Mouse (Mus musculus) left cerebral cortex, postnatal 4 days (tissue): ENCODE results near the gene Zfhx3. TPM values are rescaled to one million over a fixed set of nuclear protein-coding genes. Genes with fewer than 3 reads are reported as not detected.

Source experiments
- DNase-seq: peaks from one replicate; pipeline ENCODE4 v3.0.0-alpha.2; 2022
- intact Hi-C: fragments of 180-260 bp; cut with DNase I; formaldehyde crosslinking; loops from one replicate; pipeline ENCODE4 v1.15.1; 2025
- total RNA-seq, 2 experiments: library from RNA; stranded (reverse); gene quantifications; 2 replicates each; pipeline ENCODE4 v1.2.3; 2021

The Zfhx3 gene
- total RNA-seq, 2 experiments from 2014 or later, result 5.0 to 5.7 TPM

DNA sequence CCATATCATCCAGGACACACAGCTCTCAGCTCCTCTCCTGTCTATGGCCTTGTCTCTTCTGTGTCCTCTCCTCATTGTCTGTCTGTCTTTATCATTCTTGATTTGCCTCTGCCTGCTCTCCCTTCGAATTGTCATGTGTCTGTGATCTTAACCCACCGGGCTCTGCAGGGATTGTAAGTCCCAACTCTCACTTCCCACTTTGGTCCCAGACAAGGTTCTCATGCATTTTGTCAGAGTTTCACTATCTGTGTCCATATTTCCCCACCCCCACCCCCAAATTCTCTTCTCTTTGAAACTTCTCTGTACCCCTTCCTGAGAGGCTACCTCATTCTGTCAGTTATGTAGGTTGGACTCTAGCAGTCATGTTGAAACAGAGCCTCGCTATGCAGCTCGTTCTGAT is 579.6 kb downstream of the Zfhx3 start:
- no peak for DNase-seq
- intact Hi-C loops, result no loop called here

DNA sequence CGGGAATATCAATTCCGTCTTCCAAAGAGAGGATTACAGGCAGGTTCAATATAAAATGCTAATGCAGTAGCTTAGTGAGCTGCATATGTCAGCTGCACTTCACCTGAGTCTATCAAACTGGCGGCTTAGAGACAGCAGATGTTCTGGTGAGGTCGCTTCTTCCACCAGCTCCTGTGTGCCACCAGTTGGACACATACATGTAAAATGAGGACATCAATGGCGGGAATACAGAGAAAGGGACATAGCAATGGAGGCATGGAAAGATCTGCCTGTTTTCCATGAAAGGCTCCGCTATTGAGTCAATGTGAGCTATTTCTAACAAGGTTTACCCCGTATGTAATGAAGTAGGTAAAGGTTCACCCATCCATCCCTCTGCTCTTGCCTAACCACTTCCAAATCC is 587.0 kb downstream of the Zfhx3 start:
- intact Hi-C loops, result no loop called here
- DNase-seq, result no peak

DNA sequence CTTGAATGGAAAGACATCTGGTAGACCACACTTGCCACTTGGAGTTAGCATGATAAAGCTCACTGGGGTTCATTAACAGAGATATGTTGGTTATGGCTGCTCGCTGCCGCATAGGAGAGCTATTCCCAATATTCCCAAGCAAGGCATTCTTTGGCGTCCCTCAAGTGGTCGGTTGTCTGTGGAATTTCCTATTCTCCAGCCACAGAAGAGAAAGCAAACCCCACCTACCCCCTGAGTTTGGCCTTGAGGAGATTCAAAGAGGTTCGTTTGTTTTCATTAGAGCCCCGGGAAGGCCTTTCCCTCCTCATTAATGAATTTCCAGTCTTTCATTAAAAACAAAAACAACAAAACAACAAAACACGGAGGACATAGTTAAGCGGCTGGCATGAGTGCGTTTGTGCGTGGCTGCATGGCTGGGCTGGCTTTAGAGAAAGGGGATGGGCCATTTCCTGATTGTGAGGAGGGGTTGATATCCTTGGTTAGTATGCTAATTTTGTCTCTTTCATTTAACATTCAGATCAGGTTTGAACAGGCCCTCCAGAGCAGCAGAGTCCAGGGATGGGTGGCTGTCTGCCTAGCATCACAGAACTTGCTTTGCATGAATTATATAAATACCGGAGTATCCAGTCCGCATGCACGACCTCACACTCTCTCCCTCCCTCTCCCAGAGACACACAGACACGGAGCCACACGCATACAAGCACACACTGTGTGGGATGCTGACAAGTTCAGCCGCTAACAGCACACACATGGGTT is 592.9 kb downstream of the Zfhx3 start:
- no peak for DNase-seq
- intact Hi-C loops, result no loop called here

DNA sequence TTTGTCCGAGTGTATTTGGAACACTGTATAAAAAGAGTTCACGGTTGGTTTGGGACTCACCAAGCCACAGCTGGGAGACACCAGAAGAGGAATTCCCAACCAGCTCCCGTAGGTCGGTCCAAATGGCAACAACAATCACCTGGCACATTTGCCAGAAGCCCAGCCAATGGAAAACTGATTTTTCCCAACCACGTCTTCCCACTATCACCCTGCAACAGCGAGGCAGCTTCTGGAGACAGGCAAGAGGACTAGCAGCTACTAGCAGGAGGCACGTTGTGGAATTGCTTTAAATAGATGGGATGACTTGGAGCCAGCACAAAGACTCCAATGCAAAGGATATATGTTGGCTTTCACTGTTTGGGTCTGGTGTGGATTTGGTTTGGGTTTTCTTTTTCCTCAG is 593.7 kb downstream of the Zfhx3 start:
- DNase-seq, result no peak
- intact Hi-C loops, result no loop called here

DNA sequence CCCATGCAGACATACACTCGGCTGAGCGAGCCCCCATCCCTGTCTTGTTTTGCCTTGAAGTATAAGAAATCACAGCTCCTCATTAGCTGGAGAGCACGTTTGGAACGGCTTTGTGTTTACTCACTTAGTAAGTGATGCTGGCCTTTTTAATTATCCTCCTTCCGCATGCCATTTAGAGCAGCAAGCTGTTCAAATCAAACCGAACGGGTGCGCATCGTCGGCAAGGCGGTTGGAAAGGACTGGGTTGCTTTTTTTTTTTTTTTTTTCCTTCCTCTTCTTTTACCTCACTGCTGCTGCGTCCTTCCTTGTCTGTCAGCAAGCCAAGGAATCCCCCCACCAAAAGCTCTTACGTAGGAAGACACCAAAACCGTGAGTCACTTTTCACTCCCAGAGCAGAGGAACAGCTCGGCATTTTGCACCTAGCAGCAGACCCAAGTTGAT is 594.5 kb downstream of the Zfhx3 start:
- intact Hi-C loops, result no loop called here
- DNase-seq, result no peak

DNA sequence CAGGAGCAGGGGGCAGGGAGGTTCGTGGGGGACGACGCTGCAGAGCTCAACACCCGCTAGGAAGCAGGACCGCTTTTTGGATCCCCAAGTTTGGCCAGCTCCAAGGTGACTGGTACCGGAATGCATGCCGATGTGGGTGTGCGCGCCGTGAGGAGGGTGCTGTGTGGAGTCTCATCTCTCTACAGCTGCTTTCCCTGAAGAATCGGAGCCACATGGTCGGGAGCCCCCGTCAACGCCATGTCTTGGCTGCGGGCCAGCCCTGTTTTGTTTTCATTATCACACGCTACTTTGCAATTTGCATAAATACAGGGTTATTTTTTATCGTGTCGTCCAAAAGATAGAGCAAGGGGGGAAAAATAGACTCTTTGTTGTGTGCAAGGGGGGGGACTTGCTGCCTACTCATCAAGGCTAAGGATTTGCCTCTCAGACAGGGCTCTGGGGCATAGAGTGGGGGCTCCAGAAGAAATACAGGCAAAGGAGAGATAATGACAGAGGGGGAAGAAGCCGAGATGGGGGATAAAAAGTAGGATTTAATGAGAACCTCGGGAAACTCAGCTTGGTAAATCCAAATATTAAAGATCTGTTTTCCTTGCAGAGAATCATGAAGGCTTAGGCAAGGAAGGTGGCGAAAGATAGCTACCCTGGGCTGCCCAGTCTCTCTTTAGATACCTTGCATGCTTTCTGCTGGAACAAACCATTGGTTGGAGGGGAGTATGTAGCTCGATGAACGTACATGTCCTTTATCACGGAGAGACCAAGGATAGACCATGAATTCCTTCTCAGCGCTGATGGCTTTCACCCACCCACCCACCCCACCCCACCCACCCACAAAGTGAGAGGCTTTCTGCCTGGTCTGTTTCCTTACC is 595.5 kb downstream of the Zfhx3 start:
- DNase-seq, result no peak
- intact Hi-C loops, result no loop called here

DNA sequence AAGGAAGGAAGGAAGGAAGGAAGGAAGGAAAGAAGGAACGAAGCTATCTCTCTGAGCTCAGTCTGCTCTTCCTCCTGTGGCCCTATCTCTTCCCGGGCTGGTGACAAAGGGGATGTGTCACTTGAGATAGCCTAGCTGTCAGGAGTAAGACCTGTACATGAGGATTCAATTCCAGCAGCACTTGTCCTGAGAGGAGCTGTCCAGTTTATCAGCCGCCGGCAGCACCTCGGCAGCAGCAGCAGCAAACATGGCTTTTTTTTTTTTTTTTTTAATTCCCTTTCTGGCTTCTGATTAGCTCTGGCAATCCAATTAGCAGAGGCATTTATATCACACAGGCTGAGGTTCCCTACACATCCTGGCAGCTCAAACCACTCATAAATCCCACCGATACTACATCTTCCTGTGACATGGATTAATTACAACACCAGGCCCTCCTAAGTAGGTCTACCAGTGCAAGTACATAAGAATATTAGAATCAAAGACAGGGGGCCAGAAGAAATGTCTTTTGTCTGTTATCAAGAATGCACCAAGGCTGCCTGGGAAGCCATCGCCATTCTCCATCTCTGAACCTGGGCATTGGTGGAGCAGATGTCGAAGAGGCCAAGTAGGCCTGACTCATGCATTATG is 596.6 kb downstream of the Zfhx3 start:
- no peak for DNase-seq
- intact Hi-C loops, result no loop called here

DNA sequence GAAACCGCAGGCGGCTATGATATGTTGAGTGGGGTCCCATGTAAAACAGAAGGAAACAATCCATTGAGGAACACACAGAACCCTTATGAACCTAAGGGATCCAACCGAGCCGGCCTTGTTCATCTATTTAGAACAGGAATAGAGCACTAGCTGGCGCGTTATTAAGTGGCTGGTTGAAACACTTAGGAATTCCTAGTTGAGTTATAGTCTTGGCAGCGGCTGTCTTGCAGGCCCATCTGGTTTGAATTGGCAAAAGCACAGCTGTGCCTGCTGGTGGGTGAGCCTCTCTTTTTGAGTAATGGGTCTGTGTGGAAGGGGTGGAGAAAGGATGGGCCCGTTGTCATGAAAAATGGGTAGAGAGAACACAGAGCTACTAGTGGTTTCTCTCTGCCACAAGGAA is 610.1 kb downstream of the Zfhx3 start:
- DNase-seq, result peak; percentile 22
- intact Hi-C loops, result no loop called here

DNA sequence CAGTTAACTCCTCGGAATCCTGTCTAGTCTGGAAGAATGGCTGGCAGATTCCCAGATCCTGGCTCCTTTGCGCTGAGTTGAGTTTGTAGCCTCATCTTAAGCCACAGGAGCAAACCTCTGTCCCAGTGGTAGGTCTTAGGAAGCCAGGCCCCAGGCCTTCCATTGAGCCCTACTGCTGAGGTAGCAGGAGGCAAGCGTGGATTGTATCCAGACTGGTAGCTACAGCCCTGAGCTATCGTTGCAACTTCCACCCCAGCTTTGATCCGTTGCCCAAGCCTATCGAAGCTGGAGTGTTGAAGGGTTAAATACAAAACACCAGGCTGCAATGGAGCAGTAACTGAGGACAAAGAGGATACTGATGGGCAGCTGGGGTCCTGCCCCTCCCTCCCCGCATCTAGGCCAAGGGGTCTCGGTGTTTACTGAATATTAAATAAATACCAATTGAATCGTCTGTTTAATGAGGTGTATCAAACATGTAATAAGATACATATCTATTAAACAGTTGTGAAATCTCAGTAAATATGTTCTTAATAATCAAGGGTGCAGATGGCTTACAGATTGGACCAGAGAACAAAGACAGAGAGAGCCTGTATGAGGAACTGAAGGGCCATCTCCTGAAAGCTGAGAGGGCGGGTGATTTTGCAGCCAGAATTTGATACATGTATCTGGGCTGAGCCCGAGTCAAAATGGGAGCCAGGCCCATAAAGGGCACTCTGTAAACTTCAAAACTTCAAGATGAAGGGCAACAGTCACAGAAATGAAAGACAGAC is 611.5 kb downstream of the Zfhx3 start:
- intact Hi-C loops, result no loop called here
- no peak for DNase-seq

DNA sequence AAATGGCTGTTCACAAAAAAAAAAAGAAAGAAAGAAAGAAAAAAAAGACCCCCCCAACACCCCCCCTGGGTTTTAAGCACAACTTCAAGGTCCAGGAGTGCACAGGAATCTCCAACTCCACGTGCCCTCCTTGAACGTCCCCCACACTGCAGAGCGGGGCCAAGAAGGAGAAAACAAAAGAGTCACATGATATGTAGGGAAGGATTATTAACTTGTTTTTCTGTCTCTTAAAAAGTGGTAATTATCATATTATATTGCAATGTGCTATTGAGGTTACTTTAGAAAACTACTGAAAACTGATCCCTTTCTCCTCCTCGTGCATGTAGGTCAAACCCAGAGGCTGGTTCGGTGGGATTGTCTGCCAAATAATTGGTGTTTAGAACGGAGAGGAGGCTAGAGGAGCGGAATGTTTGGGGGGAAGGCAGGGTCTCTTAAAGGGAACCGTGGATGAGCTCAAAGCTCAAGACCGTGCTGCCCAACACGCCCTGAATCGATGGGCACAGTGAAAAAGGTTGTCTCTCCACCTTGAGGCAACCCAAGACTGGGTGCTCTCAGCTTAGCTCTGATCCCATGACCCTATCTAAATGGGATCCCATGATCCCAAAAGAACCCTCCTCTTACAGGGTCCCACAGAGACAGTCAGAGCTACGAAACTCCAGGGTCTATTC is 612.3 kb downstream of the Zfhx3 start:
- intact Hi-C loops, result no loop called here
- DNase-seq, result no peak

DNA sequence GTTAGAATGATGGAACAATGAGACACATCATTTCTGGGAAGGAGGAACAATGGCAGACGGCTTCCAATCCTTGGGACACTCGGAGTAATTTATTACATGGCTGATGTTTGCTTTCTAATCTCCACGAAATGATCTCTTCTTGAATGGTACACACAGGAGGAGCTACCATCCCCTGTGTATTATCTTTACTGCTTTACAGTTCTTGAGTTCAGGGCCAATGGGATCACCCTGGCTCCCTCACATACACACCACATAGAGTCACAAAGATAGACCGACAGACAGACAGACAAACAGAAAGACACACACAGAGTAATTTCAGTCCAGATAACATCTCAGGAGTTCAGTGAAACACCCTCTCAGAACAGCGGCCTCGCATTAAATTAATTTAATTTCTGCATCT is 621.0 kb downstream of the Zfhx3 start:
- intact Hi-C loops, result no loop called here
- no peak for DNase-seq

DNA sequence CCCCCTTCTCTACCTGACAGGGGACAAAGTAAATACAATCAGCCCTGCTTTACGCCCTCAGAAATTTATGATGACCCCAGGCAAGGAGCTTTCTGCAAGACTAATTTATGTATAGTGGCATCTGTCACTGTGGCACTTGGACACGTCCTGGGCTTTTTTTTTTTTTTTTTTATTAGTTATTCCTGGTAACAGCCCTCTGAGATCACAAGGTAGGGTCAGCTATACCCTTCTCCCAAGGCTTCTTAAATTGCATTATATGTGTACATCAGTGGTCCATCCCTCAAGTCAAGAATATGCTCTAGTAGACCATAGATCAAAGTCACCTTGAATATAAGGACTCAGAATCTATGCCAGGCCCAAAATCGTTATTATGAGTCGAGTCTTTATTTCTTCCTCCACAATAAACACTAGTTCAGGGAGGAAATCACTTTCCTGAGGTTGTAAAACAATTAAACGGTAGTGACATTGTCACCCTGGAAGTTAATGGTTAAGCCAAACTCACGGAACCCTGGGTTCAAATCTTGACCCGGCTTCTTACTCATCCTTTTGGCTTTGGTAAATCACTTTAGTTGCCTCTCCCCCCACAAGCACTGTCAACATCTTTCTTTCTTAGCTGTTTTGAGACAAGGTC is 621.6 kb downstream of the Zfhx3 start:
- intact Hi-C loops, result no loop called here
- DNase-seq, result no peak

DNA sequence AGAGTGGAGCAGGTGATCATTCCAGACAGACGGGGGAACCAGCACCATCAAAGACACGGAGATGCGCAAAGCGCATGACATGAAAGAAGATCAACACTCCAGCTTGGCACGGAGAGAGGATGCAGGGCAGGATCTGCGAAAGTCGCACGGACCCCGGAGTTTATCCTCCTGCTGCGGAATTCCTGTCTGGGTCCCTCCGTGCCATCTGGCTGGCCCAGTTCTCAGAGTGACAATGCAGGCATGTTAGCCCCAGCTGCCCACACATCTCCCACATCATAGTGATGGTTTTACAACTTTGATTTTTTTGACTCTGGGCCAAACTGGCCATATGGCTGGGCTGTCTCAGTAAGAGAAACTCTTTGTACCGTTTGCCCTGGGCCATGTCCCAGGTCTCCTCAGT is 623.6 kb downstream of the Zfhx3 start:
- DNase-seq, result peak; percentile 63
- intact Hi-C loops, result no loop called here

DNA sequence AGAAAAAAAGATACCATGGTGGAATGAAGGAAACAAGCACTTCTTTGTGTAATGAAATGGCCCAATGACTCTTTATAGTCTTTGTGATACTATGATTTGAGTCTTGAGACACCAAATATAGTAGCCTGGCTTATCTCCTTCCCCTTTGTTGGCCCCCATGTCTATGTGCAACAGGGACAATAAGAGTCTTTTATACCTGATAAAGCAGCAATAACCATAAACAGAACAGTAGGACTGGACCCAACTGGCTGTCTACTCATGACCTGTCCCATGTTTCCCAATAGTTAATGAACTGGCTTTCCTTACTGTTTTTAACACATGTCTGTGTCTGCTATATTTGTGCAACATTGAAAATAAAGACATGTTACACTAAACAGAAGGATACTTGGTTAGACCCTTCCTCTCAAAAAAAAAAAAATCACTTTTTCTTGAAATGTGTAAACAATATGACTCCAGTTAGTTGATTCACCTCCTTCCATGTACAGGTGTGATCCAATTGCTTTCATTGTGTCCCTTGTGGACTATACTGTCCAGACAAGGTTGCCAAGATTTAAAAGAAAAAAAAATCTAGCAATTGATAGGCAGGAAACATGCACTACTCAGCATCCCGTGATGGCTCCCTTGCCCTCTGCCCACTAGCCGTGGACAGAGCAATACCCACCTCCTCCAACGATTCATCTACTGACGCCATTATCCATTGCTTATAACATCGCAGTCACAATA is 631.0 kb downstream of the Zfhx3 start:
- no peak for DNase-seq
- intact Hi-C loops, result no loop called here

DNA sequence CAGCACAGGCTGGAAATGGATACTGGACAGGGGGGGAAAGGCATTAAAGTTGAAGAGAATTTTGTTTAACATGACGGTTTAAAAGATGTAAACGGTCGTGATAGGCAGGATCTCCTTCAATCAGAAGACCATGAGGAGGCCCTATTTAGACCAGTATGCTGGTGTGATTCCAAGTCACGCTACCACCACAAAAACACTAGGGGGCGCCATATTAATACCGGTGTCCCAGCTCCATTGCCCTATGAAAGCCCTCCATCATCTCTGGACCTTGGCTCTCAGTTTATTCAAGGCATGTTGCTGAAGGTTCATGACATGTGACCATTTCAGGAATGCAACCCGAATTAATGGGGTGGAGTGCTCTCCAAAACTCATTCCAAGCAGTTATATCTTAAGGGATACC is 631.7 kb downstream of the Zfhx3 start:
- no peak for DNase-seq
- intact Hi-C loops, result no loop called here

DNA sequence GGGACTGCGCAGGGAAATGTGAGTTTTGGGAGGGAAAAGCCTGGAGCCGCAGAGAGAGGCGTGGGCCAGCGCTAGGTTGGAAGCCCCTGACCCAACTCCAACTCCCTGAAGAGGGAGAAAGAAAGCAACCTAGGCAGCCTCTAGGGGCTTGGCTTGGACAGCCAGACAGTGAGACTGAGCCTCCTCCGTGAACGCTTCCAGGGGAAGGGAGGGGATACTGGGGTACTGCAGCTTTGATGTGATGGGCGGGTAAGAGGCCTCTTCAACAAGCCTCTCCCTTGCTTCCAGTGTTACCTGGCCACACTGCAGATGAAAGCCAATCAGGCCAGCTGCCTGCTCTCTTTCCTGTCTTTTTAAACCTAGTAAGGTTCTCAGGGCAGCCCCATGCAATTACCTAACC is 635.1 kb downstream of the Zfhx3 start:
- no peak for DNase-seq
- intact Hi-C loops, result no loop called here

DNA sequence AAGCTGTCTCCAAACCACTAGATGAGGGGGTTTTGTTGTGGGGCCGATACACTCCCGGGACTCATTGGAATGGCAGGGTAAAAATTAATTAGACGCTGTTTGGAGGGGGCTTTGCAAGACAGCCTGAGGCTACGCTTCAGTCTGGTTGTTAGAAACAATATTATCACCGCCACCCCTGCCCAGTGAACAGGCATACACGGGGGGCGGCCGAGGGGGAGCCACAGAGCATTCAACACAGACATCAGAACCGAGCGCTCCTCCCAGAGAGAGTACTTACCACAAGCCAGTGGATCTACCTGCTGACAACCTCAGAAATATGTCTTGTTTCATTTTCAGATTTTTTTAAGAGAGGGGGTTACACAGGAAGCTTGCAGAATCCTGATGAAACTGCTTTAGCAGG is 635.9 kb downstream of the Zfhx3 start:
- no peak for DNase-seq
- intact Hi-C loops, result no loop called here

DNA sequence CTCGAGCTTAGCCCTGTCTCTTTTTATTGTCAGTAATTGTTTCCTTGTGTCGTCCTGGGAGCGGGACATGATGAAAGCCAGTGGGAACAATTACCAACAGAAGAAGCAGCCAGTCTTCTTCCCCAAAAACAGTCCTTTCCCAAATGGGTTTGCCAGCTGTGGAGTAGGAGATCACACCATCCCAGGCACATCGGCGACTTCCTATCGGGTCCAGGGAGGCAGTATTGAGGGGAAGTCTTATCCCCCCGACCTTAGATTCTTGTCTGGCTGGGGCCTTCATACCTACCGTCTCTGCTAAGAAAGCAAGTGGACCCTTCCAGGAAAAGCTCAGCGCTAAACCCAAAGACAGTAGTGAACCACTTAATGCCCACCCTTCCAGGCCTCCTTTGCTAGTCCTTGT is 637.4 kb downstream of the Zfhx3 start:
- no peak for DNase-seq
- intact Hi-C loops, result no loop called here

DNA sequence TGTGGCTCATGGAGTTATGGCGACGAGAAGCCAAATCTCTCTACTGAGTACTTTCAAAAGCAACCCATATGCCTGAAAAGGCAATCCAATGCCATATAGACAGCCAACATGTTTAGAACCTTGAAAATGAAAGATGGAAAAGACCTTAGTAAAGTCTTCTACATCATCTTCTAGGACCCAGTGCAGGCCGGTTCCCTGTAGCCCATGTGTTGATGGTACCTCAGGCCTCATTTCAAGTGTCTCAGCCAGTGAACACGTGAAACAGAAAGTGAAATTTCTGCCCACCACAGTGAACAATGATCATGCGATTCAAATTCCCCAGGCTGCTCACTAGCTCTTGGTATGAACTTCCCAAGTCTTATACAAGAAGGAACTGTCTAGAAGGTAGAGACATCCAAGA is 637.9 kb downstream of the Zfhx3 start:
- DNase-seq, result no peak
- intact Hi-C loops, result no loop called here
